ENCODE assay signal across 15 mouse cellular contexts in genomic region chr17:46221601-46222000, GRCm38 (mm10). TPM values are rescaled to one million over a fixed set of nuclear protein-coding genes. Genes with fewer than 3 reads are reported as not detected.
DNase-seq lines count a peak whose midpoint lies in the region; ATAC-seq lines count a peak whose summit lies in the region.
"Had no signal": no experiment of that assay in that cellular context is flagged by ENCODE, and none has a peak within 500 bp of the region (broad histone marks: within the 10 kb centered on the region; RNA-seq: fewer than 3 reads in every experiment).

No protein-coding gene starts in this region.

- no peak overlapping the region for H3K27ac ChIP-seq in intestine, embryonic 16.5 days (ENCODE audit: low read length)
- H3K27ac ChIP-seq: embryonic facial prominence, embryonic 10.5 days; embryonic facial prominence, embryonic 12.5 days; forebrain, embryonic 13.5 days; forebrain, embryonic 15.5 days had no signal

- DNase-seq in adrenal gland, adult 2 months: peak; percentile 71
- no peak for DNase-seq in adrenal gland, postnatal 10 days
- peak; percentile 69 for DNase-seq in adrenal gland, postnatal 14 days
- DNase-seq in adrenal gland, adult 18-20 months (ENCODE audit: low spot score in 2 of 2): no peak
- DNase-seq: cerebellum, adult 11-12 months; cerebellum, adult 2 months; cerebellum, adult 9-10 months; cerebellum, postnatal 10 days; cerebellum, postnatal 25 days; forebrain, postnatal 0 days had no signal

- WGBS in intestine, embryonic 16.5 days: 94% methylated on average over 3 of the region's 3 CpGs

- no peaks in the 10 kb centered on the region for H3K9me3 ChIP-seq in intestine, embryonic 16.5 days (ENCODE audit: control insufficient read depth, low read length)
- H3K9me3 ChIP-seq: embryonic facial prominence, embryonic 10.5 days; embryonic facial prominence, embryonic 12.5 days; forebrain, embryonic 13.5 days; forebrain, embryonic 15.5 days had no signal

- no peak overlapping the region for H3K4me3 ChIP-seq in intestine, embryonic 16.5 days (ENCODE audit: low read length)
- H3K4me3 ChIP-seq: embryonic facial prominence, embryonic 10.5 days; embryonic facial prominence, embryonic 12.5 days; forebrain, embryonic 13.5 days; forebrain, embryonic 15.5 days had no signal

- no peaks in the 10 kb centered on the region for H3K4me1 ChIP-seq in intestine, embryonic 16.5 days (ENCODE audit: control insufficient read depth, insufficient read depth, low read length)
- H3K4me1 ChIP-seq: embryonic facial prominence, embryonic 10.5 days; embryonic facial prominence, embryonic 12.5 days; forebrain, embryonic 13.5 days; forebrain, embryonic 15.5 days had no signal

- peaks cover 9% of the 10 kb centered on the region; the same call in 1 of the 2 replicates for H3K36me3 ChIP-seq in intestine, embryonic 16.5 days (ENCODE audit: control insufficient read depth, insufficient read depth, low read length)

- no peak overlapping the region for H3K4me2 ChIP-seq in intestine, embryonic 16.5 days (ENCODE audit: low read depth, low read length)
- H3K4me2 ChIP-seq: embryonic facial prominence, embryonic 12.5 days; forebrain, embryonic 13.5 days; forebrain, embryonic 15.5 days had no signal

- no peak overlapping the region for H3K9ac ChIP-seq in intestine, embryonic 16.5 days (ENCODE audit: low read depth, low read length)
- H3K9ac ChIP-seq: embryonic facial prominence, embryonic 12.5 days; forebrain, embryonic 13.5 days; forebrain, embryonic 15.5 days; forebrain, postnatal 0 days had no signal

- ATAC-seq in intestine, embryonic 16.5 days: no peak
- ATAC-seq: forebrain, embryonic 13.5 days; forebrain, embryonic 15.5 days; forebrain, postnatal 0 days had no signal

- no peaks in the 10 kb centered on the region for H3K27me3 ChIP-seq in intestine, embryonic 16.5 days (replicated peaks; ENCODE audit: control insufficient read depth, insufficient read depth, low read length)
- H3K27me3 ChIP-seq: embryonic facial prominence, embryonic 12.5 days; forebrain, embryonic 13.5 days; forebrain, embryonic 15.5 days had no signal

RNA-seq across cellular contexts. Expression of gene Xpo5, which starts 19.0 kb away (rescaled TPM):
- total RNA-seq in adrenal gland, adult 2 months (2021): 10 to 100 TPM; 65.0 to 81.2 TPM
- polyA plus RNA-seq in adrenal gland, adult 2 months (2012; rRNA removed): 25.6 and 29.3 TPM in 2 replicates
- total RNA-seq in adrenal gland, postnatal 10 days (2021): 10 to 100 TPM; 43.6 to 48.5 TPM
- total RNA-seq in adrenal gland, postnatal 14 days (2021): 61.0 and 67.9 TPM in 2 replicates
- 10 to 100 TPM; 45.7 to 85.4 TPM for total RNA-seq in adrenal gland, adult 18-20 months (2021)
- 24.8 and 26.7 TPM in 2 replicates for polyA plus RNA-seq in intestine, embryonic 16.5 days (2015; fragmentation: Nextera tagmentation; extraction: Ambion mirVana)

RNA-seq across cellular contexts. Expression of gene Polh, which starts 19.2 kb away (rescaled TPM):
- 10 to 100 TPM; 31.9 to 44.7 TPM for total RNA-seq in adrenal gland, adult 2 months (2021)
- 6.8 and 9.2 TPM in 2 replicates for polyA plus RNA-seq in adrenal gland, adult 2 months (2012; rRNA removed)
- total RNA-seq in adrenal gland, postnatal 10 days (2021): 10 to 100 TPM; 25.5 to 31.4 TPM
- 37.3 and 38.5 TPM in 2 replicates for total RNA-seq in adrenal gland, postnatal 14 days (2021)
- total RNA-seq in adrenal gland, adult 18-20 months (2021): 10 to 100 TPM; 20.4 to 45.3 TPM
- 9.9 and 11.1 TPM in 2 replicates for polyA plus RNA-seq in intestine, embryonic 16.5 days (2015; fragmentation: Nextera tagmentation; extraction: Ambion mirVana)

RNA-seq across cellular contexts. Expression of gene Polr1c, which starts 26.3 kb away (rescaled TPM):
- total RNA-seq in adrenal gland, adult 2 months (2021): 100 to 1,000 TPM in 1 of 2 experiments, 10 to 100 TPM in 1; 91.3 to 104 TPM
- 41.5 and 45.2 TPM in 2 replicates for polyA plus RNA-seq in adrenal gland, adult 2 months (2012; rRNA removed)
- total RNA-seq in adrenal gland, postnatal 10 days (2021): 10 to 100 TPM; 68.3 to 72.3 TPM
- total RNA-seq in adrenal gland, postnatal 14 days (2021): 73.9 and 74.6 TPM in 2 replicates
- total RNA-seq in adrenal gland, adult 18-20 months (2021): 100 to 1,000 TPM in 1 of 2 experiments, 10 to 100 TPM in 1; 68.6 to 122 TPM
- polyA plus RNA-seq in intestine, embryonic 16.5 days (2015; fragmentation: Nextera tagmentation; extraction: Ambion mirVana): 64.5 and 69.5 TPM in 2 replicates

RNA-seq across cellular contexts. Expression of gene Yipf3, which starts 26.3 kb away (rescaled TPM):
- total RNA-seq in adrenal gland, adult 2 months (2021): 100 to 1,000 TPM; 157 to 198 TPM
- polyA plus RNA-seq in adrenal gland, adult 2 months (2012; rRNA removed): 387 and 511 TPM in 2 replicates
- total RNA-seq in adrenal gland, postnatal 10 days (2021): 100 to 1,000 TPM; 105 to 121 TPM
- total RNA-seq in adrenal gland, postnatal 14 days (2021): 135 and 137 TPM in 2 replicates
- 100 to 1,000 TPM; 121 to 185 TPM for total RNA-seq in adrenal gland, adult 18-20 months (2021)
- 122 and 123 TPM in 2 replicates for polyA plus RNA-seq in intestine, embryonic 16.5 days (2015; fragmentation: Nextera tagmentation; extraction: Ambion mirVana)

RNA-seq across cellular contexts. Expression of gene Lrrc73, which starts 31.7 kb away (rescaled TPM):
- 1 to 10 TPM; 4.1 to 5.6 TPM for total RNA-seq in adrenal gland, adult 2 months (2021)
- 13.8 and 15.5 TPM in 2 replicates for polyA plus RNA-seq in adrenal gland, adult 2 months (2012; rRNA removed)
- total RNA-seq in adrenal gland, postnatal 10 days (2021): 1 to 10 TPM; 3.4 to 3.8 TPM
- 3.7 and 4.8 TPM in 2 replicates for total RNA-seq in adrenal gland, postnatal 14 days (2021)
- 1 to 10 TPM; 6.0 to 7.9 TPM for total RNA-seq in adrenal gland, adult 18-20 months (2021)
- 0.43 and 0.75 TPM in 2 replicates for polyA plus RNA-seq in intestine, embryonic 16.5 days (2015; fragmentation: Nextera tagmentation; extraction: Ambion mirVana)

Comparison
In these comparisons a context has a peak if more than half of its experiments do, and no peak if none do; other contexts are left out.
1. DNase-seq: peak in adrenal gland, adult 2 months (single experiment) and adrenal gland, postnatal 14 days (single experiment); none in adrenal gland, postnatal 10 days (single experiment) and adrenal gland, adult 18-20 months (0 of 2).